Mouse (Mus musculus) heart, embryonic 12.5 days (tissue): ENCODE results near the gene Irgc1. TPM values are rescaled to one million over a fixed set of nuclear protein-coding genes. Genes with fewer than 3 reads are reported as not detected.
"Not testable (repeated sequence)": the region's sequence is repeated elsewhere in the genome, so short reads cannot be mapped to it uniquely, and the experiment has no call there.

Source experiments
- ATAC-seq: fragments of 200-750 bp; cut with Nextera tagmentation; 2 replicates; pipeline ENCODE4 v1.8.0; 2017; ENCODE audit warnings: moderate TSS enrichment, moderate library complexity; ENCODE audit not compliant: insufficient number of reproducible peaks, low FRiP score
- H3K27ac ChIP-seq: fragments of 300-500 bp; sonication (generic); 2 replicates; pipeline ENCODE4 v1.5.1; 2016; ENCODE audit warnings: mild to moderate bottlenecking, moderate library complexity; ENCODE audit not compliant: poor library complexity, severe bottlenecking
- H3K27me3 ChIP-seq: fragments of 300-500 bp; sonication (generic); replicated peaks from 2 replicates; pipeline ENCODE4 v1.6.1; 2016; ENCODE audit warnings: mild to moderate bottlenecking, moderate library complexity
- H3K36me3 ChIP-seq: fragments of 300-500 bp; sonication (generic); 2 replicates; pipeline ENCODE4 v1.6.1; 2016; ENCODE audit warnings: mild to moderate bottlenecking, moderate library complexity
- H3K4me1 ChIP-seq: fragments of 300-500 bp; sonication (generic); replicated peaks from 2 replicates; pipeline ENCODE4 v1.6.1; 2016; ENCODE audit warnings: mild to moderate bottlenecking
- H3K4me2 ChIP-seq: fragments of 300-500 bp; sonication (generic); 2 replicates; pipeline ENCODE4 v1.6.1; 2016; ENCODE audit warnings: mild to moderate bottlenecking, moderate library complexity
- H3K4me3 ChIP-seq: fragments of 300-500 bp; sonication (generic); 2 replicates; pipeline ENCODE4 v1.5.1; 2016; ENCODE audit warnings: mild to moderate bottlenecking
- H3K9ac ChIP-seq: fragments of 300-500 bp; sonication (generic); 2 replicates; pipeline ENCODE4 v1.6.1; 2016; ENCODE audit warnings: mild to moderate bottlenecking, moderate library complexity
- H3K9me3 ChIP-seq: fragments of 300-500 bp; sonication (generic); replicated peaks from 2 replicates; pipeline ENCODE4 v1.6.1; 2016; ENCODE audit warnings: mild to moderate bottlenecking, moderate library complexity
- WGBS: fragments of 180-500 bp; shearing (Covaris S2); methylation state at CpG from one replicate; pipeline ENCODE4 v1.1.7; 2016; 5-methylcytosine and 5-hydroxymethylcytosine counted together
- polyA plus RNA-seq: library from polyadenylated mRNA; unstranded; fragments of >200 nt; fragmentation: Nextera tagmentation; extraction: Ambion mirVana; gene quantifications from 2 replicates; pipeline ENCODE4 v1.2.1, GENCODE M21; 2016

Irgc1 gene
- not detected in 2 replicates for polyA plus RNA-seq

GRCm38 (mm10) chr7:24451855-24452311 is at the start of gene Irgc1:
Irgc1 (minus strand) TSS chr7:24452297.
- no peaks in the 10 kb centered on the region for H3K4me1 ChIP-seq
- no peak within 1 kb of the TSS for H3K9ac ChIP-seq
- no peaks in the 10 kb centered on the region for H3K36me3 ChIP-seq
- H3K27me3 ChIP-seq, result peaks cover 6% of the 10 kb centered on the region; the same call in 1 of the 2 replicates
- H3K4me3 ChIP-seq, result no peak within 1 kb of the TSS
- no peak within 1 kb of the TSS for H3K27ac ChIP-seq
- no peak within 1 kb of the TSS for H3K4me2 ChIP-seq
- WGBS, result 68% methylated on average over 9 of the region's 9 CpGs
- H3K9me3 ChIP-seq, result no peaks in the 10 kb centered on the region
- ATAC-seq, result no peak

GRCm38 (mm10) chr7:24501492-24501891 is 49.4 kb upstream of the Irgc1 start:
- ATAC-seq, result no peak
- 30% methylated on average over 21 of the region's 21 CpGs for WGBS
- H3K36me3 ChIP-seq, result no peaks in the 10 kb centered on the region

DNA sequence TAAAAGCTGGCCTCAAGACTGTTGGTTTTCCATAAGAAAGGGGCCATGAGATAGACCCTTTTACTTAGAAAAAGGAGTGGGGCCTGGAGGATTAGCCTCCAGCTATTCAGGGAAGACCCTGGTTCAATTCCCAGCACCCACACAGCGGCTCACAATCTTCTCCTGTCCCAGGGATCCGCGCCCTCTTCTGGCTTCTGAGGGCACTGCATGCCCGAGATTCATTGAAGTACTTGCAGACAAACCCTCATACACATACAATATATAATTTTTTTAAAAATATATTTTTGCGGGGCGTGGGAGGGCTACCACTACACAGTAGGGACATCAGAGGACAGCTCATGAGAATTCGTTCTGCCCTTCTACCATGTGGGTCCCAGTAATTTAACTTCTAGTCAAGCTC is 48.8 kb upstream of the Irgc1 start:
- Histone ChIP-seq H3K27ac (no peak overlapping the region), H3K4me1 (peaks cover 32% of the 10 kb centered on the region), H3K4me3 (no peak overlapping the region), H3K4me2 (no peak overlapping the region), H3K9me3 (peaks cover 11% of the 10 kb centered on the region), H3K36me3 (no peaks in the 10 kb centered on the region), H3K9ac (no peak overlapping the region), H3K27me3 (peaks cover 71% of the 10 kb centered on the region)
- WGBS, result 18% methylated on average over 7 of the region's 7 CpGs
- ATAC-seq, result no peak

More at GRCm38 (mm10) chr7:24501492-24501891, 49.4 kb upstream of the Irgc1 start:
- Histone ChIP-seq H3K9ac (no peak overlapping the region), H3K4me3 (no peak overlapping the region), H3K4me2 (no peak overlapping the region), H3K27me3 (peaks cover 70% of the 10 kb centered on the region), H3K27ac (no peak overlapping the region), H3K9me3 (peaks cover 11% of the 10 kb centered on the region), H3K4me1 (peaks cover 34% of the 10 kb centered on the region)

DNA sequence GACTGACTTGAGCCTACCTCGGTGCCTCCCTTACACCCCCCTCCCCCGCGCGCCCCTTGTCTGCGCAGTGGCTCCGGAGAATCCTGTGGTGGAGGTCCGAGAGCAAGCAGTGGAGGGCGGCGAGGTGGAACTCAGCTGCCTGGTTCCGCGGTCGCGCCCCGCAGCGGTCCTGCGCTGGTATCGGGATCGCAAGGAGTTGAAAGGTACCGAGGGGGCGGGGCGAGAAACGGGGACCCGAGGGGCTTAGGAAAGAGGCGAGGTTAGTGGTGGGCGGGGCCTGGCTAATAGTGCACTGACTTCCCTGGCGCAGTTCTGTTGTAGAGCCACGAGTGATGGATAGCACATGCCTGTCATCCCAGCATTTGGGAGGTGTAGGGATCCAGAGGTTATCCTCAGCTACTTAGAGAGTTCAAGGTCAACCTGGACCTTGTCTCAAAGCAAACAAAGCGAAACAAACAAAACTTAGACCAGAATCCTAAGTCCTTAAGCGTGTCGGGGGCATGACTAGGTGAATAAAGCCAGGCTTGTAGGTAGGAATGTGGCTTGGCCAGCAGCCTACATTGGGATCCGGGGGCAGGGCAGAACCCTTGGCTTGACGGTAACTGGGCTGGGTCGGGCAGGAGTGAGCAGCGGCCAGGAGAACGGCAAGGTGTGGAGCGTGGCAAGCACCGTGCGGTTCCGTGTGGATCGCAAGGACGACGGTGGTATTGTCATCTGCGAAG is 47.9 kb upstream of the Irgc1 start:
- peaks cover 71% of the 10 kb centered on the region for H3K27me3 ChIP-seq
- WGBS, result 9% methylated on average over 43 of the region's 43 CpGs
- H3K36me3 ChIP-seq, result no peaks in the 10 kb centered on the region
- no peak overlapping the region for H3K27ac ChIP-seq
- no peak overlapping the region for H3K9ac ChIP-seq
- no peak for ATAC-seq
- peaks cover 11% of the 10 kb centered on the region for H3K9me3 ChIP-seq
- H3K4me2 ChIP-seq, result peak overlapping the region; percentile 70
- H3K4me1 ChIP-seq, result peaks cover 23% of the 10 kb centered on the region
- H3K4me3 ChIP-seq, result peak overlapping the region; percentile 45

- Histone ChIP-seq H3K27ac (no peak overlapping the region), H3K27me3 (peaks cover 35% of the 10 kb centered on the region), H3K4me1 (no peaks in the 10 kb centered on the region), H3K9me3 (no peaks in the 10 kb centered on the region), H3K4me2 (no peak overlapping the region), H3K9ac (no peak overlapping the region), H3K36me3 (no peaks in the 10 kb centered on the region), H3K4me3 (no peak overlapping the region)
- ATAC-seq, result no peak
- WGBS, result 81% methylated on average over 8 of the region's 8 CpGs
Observed at GRCm38 (mm10) chr7:24488303-24488702, 36.2 kb upstream of the Irgc1 start.

- no peak overlapping the region for H3K4me3 ChIP-seq
- H3K27ac ChIP-seq, result no peak overlapping the region
- H3K4me1 ChIP-seq, result no peaks in the 10 kb centered on the region
- H3K36me3 ChIP-seq, result no peaks in the 10 kb centered on the region
- WGBS, result 33% methylated on average over 3 of the region's 3 CpGs
- peaks cover 44% of the 10 kb centered on the region for H3K27me3 ChIP-seq
- ATAC-seq, result no peak
- H3K9me3 ChIP-seq, result no peaks in the 10 kb centered on the region
- H3K9ac ChIP-seq, result no peak overlapping the region
- no peak overlapping the region for H3K4me2 ChIP-seq
Observed at GRCm38 (mm10) chr7:24487403-24487802, 35.3 kb upstream of the Irgc1 start.

DNA sequence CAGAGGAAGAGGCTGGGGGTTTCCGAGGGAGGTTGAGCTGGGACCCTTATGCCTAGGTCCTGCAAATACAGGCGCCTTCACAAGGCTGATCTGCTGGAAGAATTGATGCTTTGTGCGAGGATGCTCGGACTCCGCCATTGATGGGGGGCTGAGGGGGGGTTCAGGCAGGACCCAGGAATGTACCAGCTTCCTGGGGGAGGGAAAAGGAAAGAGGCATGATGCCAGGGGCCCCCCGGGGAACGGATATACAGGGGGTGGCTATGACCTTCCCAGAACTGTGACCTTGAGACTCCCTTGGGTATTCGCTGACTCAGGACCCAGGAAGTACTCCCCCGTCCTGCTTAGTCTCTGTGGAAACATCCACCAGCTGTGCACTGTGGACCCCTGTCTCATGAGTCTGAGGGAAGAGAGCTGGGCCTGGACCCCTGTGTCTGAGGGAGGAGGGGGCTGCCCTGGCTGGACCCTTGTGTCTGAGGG is 34.6 kb upstream of the Irgc1 start:
- 55% methylated on average over 9 of the region's 9 CpGs for WGBS
- no peaks in the 10 kb centered on the region for H3K36me3 ChIP-seq
- no peak overlapping the region for H3K4me2 ChIP-seq

DNA sequence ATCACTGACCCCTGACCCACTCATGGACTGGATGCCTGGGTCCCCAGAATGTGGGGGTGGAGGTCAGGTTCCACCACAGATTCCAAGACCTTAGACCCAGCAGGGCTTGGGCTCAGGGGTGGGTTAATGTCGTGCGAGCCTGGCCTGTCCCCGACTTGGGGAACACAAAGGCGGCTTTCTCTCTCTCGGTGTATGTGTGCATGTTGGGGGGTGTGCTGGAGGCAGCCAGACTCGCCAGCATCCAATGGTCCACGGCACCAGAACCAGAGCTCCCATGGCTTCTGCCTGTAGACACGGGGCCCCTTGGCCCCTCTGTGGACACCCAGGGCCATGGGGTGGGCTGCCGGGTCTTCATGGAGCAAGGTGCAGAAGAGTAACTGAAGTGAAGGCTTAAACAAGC is 33.4 kb upstream of the Irgc1 start:
- ATAC-seq, result no peak
- H3K27me3 ChIP-seq, result peaks cover 63% of the 10 kb centered on the region
- no peak overlapping the region for H3K4me3 ChIP-seq
- H3K27ac ChIP-seq, result no peak overlapping the region
- H3K36me3 ChIP-seq, result no peaks in the 10 kb centered on the region
- 69% methylated on average over 9 of the region's 9 CpGs for WGBS
- H3K9ac ChIP-seq, result no peak overlapping the region
- H3K9me3 ChIP-seq, result no peaks in the 10 kb centered on the region
- no peak overlapping the region for H3K4me2 ChIP-seq
- H3K4me1 ChIP-seq, result peaks cover 8% of the 10 kb centered on the region

More for the DNA sequence above, 34.6 kb upstream of the Irgc1 start:
- Histone ChIP-seq H3K27me3 (peaks cover 51% of the 10 kb centered on the region), H3K27ac (no peak overlapping the region), H3K4me3 (no peak overlapping the region), H3K9me3 (no peaks in the 10 kb centered on the region), H3K4me1 (peaks cover under 1% of the 10 kb centered on the region), H3K9ac (no peak overlapping the region)
- no peak for ATAC-seq

GRCm38 (mm10) chr7:24483291-24483690 is 31.2 kb upstream of the Irgc1 start:
- H3K4me3 ChIP-seq, H3K4me1 ChIP-seq, H3K4me2 ChIP-seq, H3K36me3 ChIP-seq, H3K9me3 ChIP-seq, H3K9ac ChIP-seq, ATAC-seq, H3K27ac ChIP-seq: not testable (repeated sequence)
- peaks cover 84% of the 10 kb centered on the region for H3K27me3 ChIP-seq
- WGBS, result 48% methylated on average over 6 of the region's 6 CpGs

DNA sequence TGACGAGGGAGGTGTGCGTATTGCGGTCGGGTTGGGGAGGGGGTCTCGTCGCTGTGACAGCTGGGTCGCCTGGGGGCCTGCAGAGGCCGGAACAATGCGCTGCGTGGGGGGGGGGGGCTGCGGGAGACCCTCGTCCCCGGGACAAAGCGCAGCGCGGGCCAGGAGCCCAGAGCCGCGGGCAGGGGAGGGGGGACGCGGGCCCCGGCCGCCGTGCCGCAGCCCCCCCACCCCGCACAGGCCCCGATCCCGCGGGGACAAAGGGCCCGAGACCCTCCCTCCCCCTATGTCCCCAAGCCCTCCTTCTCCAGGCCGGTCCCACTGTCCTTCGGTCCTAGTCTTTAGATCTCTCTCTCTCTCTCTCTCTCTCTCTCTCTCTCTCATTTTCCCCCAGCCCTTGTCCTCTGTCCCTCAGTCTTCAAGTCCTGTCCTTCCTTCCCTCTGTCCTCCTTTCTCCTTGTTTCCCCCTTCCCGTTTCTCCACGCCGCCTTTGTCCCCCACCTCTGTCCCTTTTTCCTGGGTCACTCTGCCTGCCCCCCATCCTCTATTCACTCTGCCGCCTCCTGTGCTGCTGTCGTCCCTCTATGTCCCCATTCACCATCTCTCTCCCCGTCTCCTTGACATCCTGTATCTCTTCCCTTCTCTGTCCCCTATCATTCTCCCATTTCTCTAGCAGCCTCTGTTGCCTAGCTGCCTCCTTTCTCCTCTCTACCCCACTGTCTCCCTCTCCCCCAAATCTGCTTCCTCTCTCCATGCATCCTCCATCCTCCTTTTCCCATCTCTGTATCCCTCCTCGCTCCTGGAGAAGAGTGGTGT is 30.3 kb upstream of the Irgc1 start:
- peak overlapping the region; percentile 70 for H3K4me3 ChIP-seq
- peaks cover 8% of the 10 kb centered on the region for H3K4me1 ChIP-seq
- H3K9ac ChIP-seq, result peak overlapping the region; percentile 81
- H3K4me2 ChIP-seq, result peak overlapping the region; percentile 99
- peaks cover 85% of the 10 kb centered on the region for H3K27me3 ChIP-seq
- no peak overlapping the region for H3K27ac ChIP-seq
- H3K9me3 ChIP-seq, result 0 out of 2 replicates have a peak, but pooled peaks cover 5% of the 10 kb centered on the region
- 7% methylated on average over 7 of the region's 38 CpGs for WGBS
- ATAC-seq, result peak; percentile 35; the same call in 1 of the 2 replicates
- no peaks in the 10 kb centered on the region for H3K36me3 ChIP-seq
